Mouse (Mus musculus): ENCODE measurements around the gene Akt3.

- TF ChIP-seq POLR2A (IDR thresholded peaks at IDR 0.05; ENCODE audit: insufficient read depth, low read length): no peak
- no peak for TF ChIP-seq CTCF (IDR thresholded peaks at IDR 0.05; ENCODE audit: low read depth, low read length)
These were observed 243.7 kb downstream of the Akt3 start for GRCm38 (mm10) chr1:177014346-177014745.
